Mouse (Mus musculus) megakaryocyte, adult 5-6 weeks (primary cell): ENCODE data around the gene Prl3d1. TPM values are rescaled to one million over a fixed set of nuclear protein-coding genes. Genes with fewer than 3 reads are reported as not detected.
"Not testable (repeated sequence)": the region's sequence is repeated elsewhere in the genome, so short reads cannot be mapped to it uniquely, and the experiment has no call there.

Source experiments
- ATAC-seq: 2 replicates; pipeline ENCODE4 v1.8.0; 2016; ENCODE audit warnings: mild to moderate bottlenecking, inconsistent platforms; ENCODE audit not compliant: poor library complexity, severe bottlenecking
- total RNA-seq, 2 experiments: library from RNA; stranded (forward) in 1 of 2; stranded (reverse) in 1 of 2; fragments of 153-499, 151-499 nt in 1 of 2; fragments of 221-1000, 200-1000 nt in 1 of 2; gene quantifications; 2 replicates each; pipeline versions ENCODE4 v1.2.3 to v1.2.4; 2015 to 2017

Gene Prl3d1
- total RNA-seq (2015) (not detected in 2 replicates), total RNA-seq (2017) (not detected in 2 replicates)

- not testable (repeated sequence) for ATAC-seq
Observed at GRCm38 (mm10) chr13:27093890-27094289, at the start of gene Prl3d1. Gene Prl3d1, plus strand, starts transcription at chr13:27094190.

- ATAC-seq: no peak
Observed at GRCm38 (mm10) chr13:27057270-27057669, 36.7 kb upstream of the Prl3d1 start, which contains the start of gene Prl. Gene Prl, plus strand, starts transcription at chr13:27057570.

DNA sequence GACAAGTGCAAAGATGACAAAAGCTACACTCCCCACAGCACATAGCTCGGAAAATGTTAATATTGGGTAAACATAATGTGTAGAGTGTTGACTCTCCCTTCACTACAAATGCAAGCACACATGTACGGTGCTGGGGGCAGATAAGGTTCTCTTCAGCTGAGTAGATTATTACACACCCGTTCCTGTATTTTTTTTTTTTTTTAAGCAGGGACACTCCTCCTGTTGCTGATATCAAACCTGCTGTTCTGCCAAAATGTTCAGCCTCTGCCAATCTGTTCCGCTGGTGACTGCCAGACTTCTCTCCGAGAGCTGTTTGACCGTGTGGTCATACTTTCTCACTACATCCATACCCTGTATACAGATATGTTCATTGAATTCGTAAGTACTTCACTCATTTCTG is 34.8 kb upstream of the Prl3d1 start:
- no peak for ATAC-seq

DNA sequence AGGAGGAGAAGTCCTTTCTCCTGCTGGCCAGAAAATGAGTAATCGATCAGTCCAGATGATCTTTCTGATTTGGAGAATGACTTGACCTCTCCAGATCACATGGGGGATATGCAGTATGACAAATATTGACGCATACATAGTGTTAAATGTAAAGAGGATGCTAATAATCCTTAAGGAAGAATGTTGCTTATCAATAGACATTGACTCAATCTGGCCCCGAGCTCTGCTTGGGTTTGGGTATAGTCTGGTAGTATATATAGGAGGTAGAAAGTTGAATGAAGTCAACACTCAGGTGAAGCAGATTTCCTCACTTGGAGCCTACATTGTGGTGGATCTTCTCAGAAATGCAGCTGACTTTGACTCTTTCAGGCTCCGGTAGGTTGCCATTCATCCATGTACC is 27.4 kb downstream of the Prl3d1 start, which contains the start of gene Prl3d2:
Prl3d2 (plus strand) TSS at position 301 of the 400 bp plus-strand sequence.
- not testable (repeated sequence) for ATAC-seq

DNA sequence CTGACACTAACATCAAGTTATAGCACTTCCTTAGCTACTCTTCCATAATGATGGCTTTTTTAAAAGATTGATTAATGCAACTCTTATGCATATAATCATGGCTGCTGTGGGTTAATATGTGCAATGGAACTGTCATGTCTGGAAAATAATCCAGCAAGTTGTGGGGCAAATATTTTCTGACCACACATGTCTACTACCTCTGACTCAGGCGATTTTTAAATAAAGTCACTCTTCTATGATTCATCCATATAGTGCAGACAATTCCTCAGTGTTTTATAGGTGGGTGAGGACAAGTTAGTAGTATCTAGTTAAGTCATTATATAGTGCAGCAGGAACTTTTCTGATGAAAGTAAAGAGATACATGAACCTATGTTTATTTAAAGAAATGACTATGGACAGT is 54.3 kb downstream of the Prl3d1 start:
- ATAC-seq: no peak

Other genes starting within 250 kb of the Prl3d1 start
- gene Prl, start 36.6 kb upstream of the Prl3d1 start, total RNA-seq (2015): not detected in 2 replicates
- not detected in 2 replicates for gene Prl, start 36.6 kb upstream of the Prl3d1 start, total RNA-seq (2017)
- gene Prl3d2, start 27.5 kb downstream of the Prl3d1 start, total RNA-seq (2015): not detected in 2 replicates
- gene Prl3d2, start 27.5 kb downstream of the Prl3d1 start, total RNA-seq (2017): not detected in 2 replicates
- not detected in 2 replicates for gene Prl3d3, start 62.6 kb downstream of the Prl3d1 start, total RNA-seq (2015)
- not detected in 2 replicates for gene Prl3d3, start 62.6 kb downstream of the Prl3d1 start, total RNA-seq (2017)
- not detected in 2 replicates for gene Prl3c1, start 102.5 kb downstream of the Prl3d1 start, total RNA-seq (2015)
- gene Prl3c1, start 102.5 kb downstream of the Prl3d1 start, total RNA-seq (2017): not detected in 2 replicates
- gene Prl3b1, start 147.7 kb downstream of the Prl3d1 start, total RNA-seq (2015): not detected in 2 replicates
- not detected in 2 replicates for gene Prl3b1, start 147.7 kb downstream of the Prl3d1 start, total RNA-seq (2017)
- not detected in 2 replicates for gene Prl3a1, start 165.2 kb downstream of the Prl3d1 start, total RNA-seq (2015)
- not detected in 2 replicates for gene Prl3a1, start 165.2 kb downstream of the Prl3d1 start, total RNA-seq (2017)
- not detected in 2 replicates for gene Prl6a1, start 218.4 kb downstream of the Prl3d1 start, total RNA-seq (2015)
- gene Prl6a1, start 218.4 kb downstream of the Prl3d1 start, total RNA-seq (2017): not detected in 2 replicates